Mouse (Mus musculus) kidney, adult 2 months (tissue): ENCODE measurements at regions not wholly inside any gene's neighbourhood (a gene's known extent, or its start where the extent isn't known, plus 50 kb on each side); places are given as distances from the start of the nearest gene placed in this dataset.

Experiments
- CTCF ChIP-seq: fragments of 200-500 bp; conservative IDR thresholded peaks from 2 replicates; pipeline ENCODE4 v1.5.1; 2011; ENCODE audit warnings: low read depth, mild to moderate bottlenecking, control low read depth, low read length, moderate library complexity, mixed read lengths; ENCODE audit not compliant: insufficient read depth, insufficient read length
- POLR2A ChIP-seq: fragments of 200-500 bp; IDR thresholded peaks from one replicate; pipeline ENCODE4 v1.6.1; 2011; ENCODE audit warnings: low read depth, low read length, control low read depth

DNA sequence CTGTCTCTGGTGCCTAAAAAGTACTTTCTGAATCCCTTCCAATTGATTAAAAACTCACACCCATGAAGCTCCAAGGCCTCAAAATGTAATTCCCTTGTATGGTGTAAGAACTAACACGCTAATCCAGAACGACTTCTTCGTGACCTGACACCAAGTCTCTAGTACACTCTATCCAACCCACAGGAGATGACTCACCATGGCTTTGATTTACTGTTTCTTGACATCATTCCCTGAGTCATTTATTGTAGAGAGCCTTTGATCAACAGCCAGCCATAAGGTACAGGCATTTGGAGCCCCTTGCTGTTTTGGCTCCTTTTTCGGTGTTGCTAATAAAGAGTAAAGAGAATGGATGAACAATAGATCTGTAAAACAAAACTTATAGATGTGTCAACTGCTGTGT is 159.7 kb upstream of the Npy2r start:
- TF ChIP-seq CTCF (no peak), POLR2A (no peak)
